Mouse (Mus musculus): ENCODE results near the gene Zfp644. TPM values are rescaled to one million over a fixed set of nuclear protein-coding genes. Genes with fewer than 3 reads are reported as not detected.

Zfp644 gene
- polyA plus RNA-seq (2015; fragmentation: Illumina TruSeq; extraction: RNeasy Lipid Tissue Mini Kit (QIAGEN cat#74804); ENCODE audit: insufficient read depth, low replicate concordance): 55.1 TPM

DNA sequence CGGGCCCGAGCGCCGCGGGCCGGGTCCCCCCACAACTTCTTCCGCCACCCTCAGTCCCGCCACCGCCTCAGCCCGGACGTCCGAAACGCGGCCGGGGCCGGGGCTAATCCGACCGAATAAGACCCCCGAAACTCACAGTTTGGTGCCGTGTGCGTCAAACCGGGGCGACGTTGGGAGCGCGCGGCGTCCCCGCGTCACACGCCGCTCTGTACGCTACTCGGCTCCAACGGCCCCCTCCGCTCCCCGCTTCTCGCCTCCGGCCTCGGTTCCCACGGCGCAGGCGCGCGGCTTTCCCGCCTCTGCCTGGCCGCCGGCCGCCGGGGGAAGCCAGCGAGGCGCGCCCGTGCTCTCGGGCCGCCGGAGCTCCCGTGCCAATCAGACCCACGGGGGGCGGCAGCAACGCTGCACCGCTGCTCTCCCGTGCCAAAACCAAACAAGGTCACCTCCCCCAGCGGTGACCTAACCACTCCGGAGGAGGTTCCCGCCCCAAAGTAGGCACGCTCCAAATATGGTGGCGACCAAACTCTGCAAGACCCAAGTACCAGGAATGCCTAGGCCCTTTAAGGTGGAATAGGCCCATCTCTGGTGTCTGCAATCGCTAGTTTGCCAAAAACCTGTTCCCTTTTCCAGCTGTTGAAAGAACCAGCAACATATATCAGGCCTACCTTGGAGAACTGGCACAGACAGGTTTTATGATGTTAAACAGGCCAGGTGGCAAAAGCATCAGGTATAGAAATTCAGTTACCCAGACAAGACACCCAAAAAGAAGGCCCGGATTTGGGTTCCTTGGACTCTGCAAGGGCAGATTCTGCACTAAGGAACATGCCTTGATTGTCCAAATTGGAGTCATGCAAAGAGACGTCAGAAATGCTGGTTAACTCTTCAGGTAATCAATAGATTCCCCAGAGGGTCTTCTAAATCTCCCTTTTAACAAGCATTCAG, at the start of gene Zfp644:
Gene Zfp644 (minus strand): TSS at position 892 of the 942 bp plus-strand sequence.

DNA sequence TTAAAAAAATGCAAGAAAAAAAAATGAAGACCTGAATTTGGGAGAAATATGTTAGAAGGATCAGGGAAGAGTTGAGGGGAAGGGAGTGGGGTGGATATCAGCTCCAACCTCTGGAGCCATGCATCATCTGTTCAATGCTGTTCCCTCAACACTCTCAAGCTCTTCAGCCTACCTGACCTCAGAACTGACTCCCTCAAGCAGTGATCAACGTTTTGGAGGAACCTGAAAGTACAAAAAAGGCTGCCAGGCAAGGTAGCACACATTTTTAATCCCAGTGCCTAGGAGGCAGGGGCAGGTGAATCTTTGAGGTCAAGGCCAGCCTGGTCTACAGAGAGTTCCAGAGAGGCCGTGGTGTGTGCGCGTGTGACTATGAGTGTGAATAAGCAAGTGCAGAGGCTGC, 88.3 kb downstream of the Zfp644 start, which contains the start of gene Gm17304:
Gene Gm17304 (plus strand): TSS at position 301 of the 400 bp plus-strand sequence.

Other genes with a start within 250 kb of the Zfp644 start
- not detected for gene Barhl2, start 239.1 kb downstream of the Zfp644 start, polyA plus RNA-seq (2015; fragmentation: Illumina TruSeq; extraction: RNeasy Lipid Tissue Mini Kit (QIAGEN cat#74804); ENCODE audit: insufficient read depth, low replicate concordance)
- gene Gm17304, start 88.2 kb downstream of the Zfp644 start, polyA plus RNA-seq (2015; fragmentation: Illumina TruSeq; extraction: RNeasy Lipid Tissue Mini Kit (QIAGEN cat#74804); ENCODE audit: insufficient read depth, low replicate concordance): not detected
- 0.07 TPM for gene Hfm1, start 229.0 kb upstream of the Zfp644 start, polyA plus RNA-seq (2015; fragmentation: Illumina TruSeq; extraction: RNeasy Lipid Tissue Mini Kit (QIAGEN cat#74804); ENCODE audit: insufficient read depth, low replicate concordance)

Measured in spleen, adult 10 weeks (tissue).